Mouse (Mus musculus): ENCODE data around the gene Rtn4. TPM values are rescaled to one million over a fixed set of nuclear protein-coding genes. Genes with fewer than 3 reads are reported as not detected.

Rtn4 gene
- total RNA-seq, 2 experiments from 2014 or later, result 62.0 to 68.1 TPM

- peak; percentile 53 for ATAC-seq (replicated peaks; ENCODE audit: poor library complexity, severe bottlenecking)
Observed at GRCm38 (mm10) chr11:29706845-29707244, 14.1 kb downstream of the Rtn4 start.

GRCm38 (mm10) chr11:29709512-29709911 is 16.8 kb downstream of the Rtn4 start:
- ATAC-seq (replicated peaks; ENCODE audit: poor library complexity, severe bottlenecking), result no peak

- no peak for ATAC-seq (replicated peaks; ENCODE audit: poor library complexity, severe bottlenecking)
Observed at GRCm38 (mm10) chr11:29714114-29714513, 21.4 kb downstream of the Rtn4 start.

GRCm38 (mm10) chr11:29714789-29715188 is 22.0 kb downstream of the Rtn4 start:
- 0 out of 2 replicates have a peak, but pooled peaks have one; percentile 31 for ATAC-seq (replicated peaks; ENCODE audit: poor library complexity, severe bottlenecking)

GRCm38 (mm10) chr11:29715499-29715898 is 22.8 kb downstream of the Rtn4 start:
- no peak for ATAC-seq (replicated peaks; ENCODE audit: poor library complexity, severe bottlenecking)

- ATAC-seq (replicated peaks; ENCODE audit: poor library complexity, severe bottlenecking), result peak; percentile 76
Observed at GRCm38 (mm10) chr11:29718541-29718940, 25.8 kb downstream of the Rtn4 start.

- no peak for ATAC-seq (replicated peaks; ENCODE audit: poor library complexity, severe bottlenecking)
Observed at GRCm38 (mm10) chr11:29719597-29719996, 26.9 kb downstream of the Rtn4 start.

- ATAC-seq (replicated peaks; ENCODE audit: poor library complexity, severe bottlenecking), result no peak
Observed at GRCm38 (mm10) chr11:29724213-29724612, 31.5 kb downstream of the Rtn4 start.

- ATAC-seq (replicated peaks; ENCODE audit: poor library complexity, severe bottlenecking), result no peak
Observed at GRCm38 (mm10) chr11:29725167-29725566, 32.4 kb downstream of the Rtn4 start.

- no peak for ATAC-seq (replicated peaks; ENCODE audit: poor library complexity, severe bottlenecking)
Observed at GRCm38 (mm10) chr11:29725610-29726009, 32.9 kb downstream of the Rtn4 start.

GRCm38 (mm10) chr11:29727901-29728300 is 35.2 kb downstream of the Rtn4 start:
- ATAC-seq (replicated peaks; ENCODE audit: poor library complexity, severe bottlenecking), result peak; percentile 99

- no peak for ATAC-seq (replicated peaks; ENCODE audit: poor library complexity, severe bottlenecking)
Observed at GRCm38 (mm10) chr11:29739752-29740151, 47.0 kb downstream of the Rtn4 start.

- no peak for ATAC-seq (replicated peaks; ENCODE audit: poor library complexity, severe bottlenecking)
Observed at GRCm38 (mm10) chr11:29744760-29745430, 52.1 kb downstream of the Rtn4 start.

GRCm38 (mm10) chr11:29745513-29745912 is 52.8 kb downstream of the Rtn4 start:
- no peak for ATAC-seq (replicated peaks; ENCODE audit: poor library complexity, severe bottlenecking)

GRCm38 (mm10) chr11:29746203-29746602 is 53.5 kb downstream of the Rtn4 start:
- no peak for ATAC-seq (replicated peaks; ENCODE audit: poor library complexity, severe bottlenecking)

- ATAC-seq (replicated peaks; ENCODE audit: poor library complexity, severe bottlenecking), result no peak
Observed at GRCm38 (mm10) chr11:29747365-29747764, 54.6 kb downstream of the Rtn4 start.

- no peak for ATAC-seq (replicated peaks; ENCODE audit: poor library complexity, severe bottlenecking)
Observed at GRCm38 (mm10) chr11:29747881-29748280, 55.1 kb downstream of the Rtn4 start.

GRCm38 (mm10) chr11:29748750-29749467 is 56.2 kb downstream of the Rtn4 start:
- ATAC-seq (replicated peaks; ENCODE audit: poor library complexity, severe bottlenecking), result no peak

GRCm38 (mm10) chr11:29749468-29749829 is 56.7 kb downstream of the Rtn4 start:
- no peak for ATAC-seq (replicated peaks; ENCODE audit: poor library complexity, severe bottlenecking)

- no peak for ATAC-seq (replicated peaks; ENCODE audit: poor library complexity, severe bottlenecking)
Observed at GRCm38 (mm10) chr11:29751013-29751412, 58.3 kb downstream of the Rtn4 start.

GRCm38 (mm10) chr11:29751648-29752611 is 59.2 kb downstream of the Rtn4 start:
- no peak for ATAC-seq (replicated peaks; ENCODE audit: poor library complexity, severe bottlenecking)

Data from granulocyte monocyte progenitor cell, adult 5-6 weeks (primary cell).